Mouse (Mus musculus): Measurements from ENCODE around the gene Pkd1. TPM values are rescaled to one million over a fixed set of nuclear protein-coding genes. Genes with fewer than 3 reads are reported as not detected.
A peak's percentile ranks its signal among the peaks of the same experiment; 100 is the strongest.

Pkd1 gene
- polyA plus RNA-seq, 1 experiment = 25.5 TPM

GRCm38 (mm10) chr17:24531064-24531463 is 18.6 kb upstream of the Pkd1 start:
- WGBS = 68% methylated on average over 3 of the region's 3 CpGs

DNA sequence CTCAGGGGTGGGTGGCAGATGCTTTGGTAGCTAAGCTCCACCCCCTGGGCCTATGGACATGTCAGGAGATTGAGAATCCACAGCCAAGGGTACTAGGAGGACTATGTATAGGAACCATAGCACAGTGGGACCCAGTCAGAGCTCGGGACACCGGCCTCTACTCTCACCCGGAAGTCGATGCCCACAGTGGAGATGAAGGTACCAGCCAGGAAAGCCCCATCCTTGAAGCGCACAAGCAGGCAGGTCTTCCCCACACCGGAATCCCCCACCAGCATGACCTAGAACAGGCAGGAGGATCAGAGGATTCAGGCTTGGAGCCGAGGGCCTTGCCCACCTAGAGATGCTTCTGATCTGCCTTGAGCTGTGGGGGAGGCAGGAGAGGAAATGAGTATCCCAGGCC is 17.6 kb upstream of the Pkd1 start:
- WGBS = 79% methylated on average over 7 of the region's 7 CpGs

More at GRCm38 (mm10) chr17:24531064-24531463, 18.6 kb upstream of the Pkd1 start:
- DNase-seq (ENCODE audit: low read depth, low spot score) = no peak

DNA sequence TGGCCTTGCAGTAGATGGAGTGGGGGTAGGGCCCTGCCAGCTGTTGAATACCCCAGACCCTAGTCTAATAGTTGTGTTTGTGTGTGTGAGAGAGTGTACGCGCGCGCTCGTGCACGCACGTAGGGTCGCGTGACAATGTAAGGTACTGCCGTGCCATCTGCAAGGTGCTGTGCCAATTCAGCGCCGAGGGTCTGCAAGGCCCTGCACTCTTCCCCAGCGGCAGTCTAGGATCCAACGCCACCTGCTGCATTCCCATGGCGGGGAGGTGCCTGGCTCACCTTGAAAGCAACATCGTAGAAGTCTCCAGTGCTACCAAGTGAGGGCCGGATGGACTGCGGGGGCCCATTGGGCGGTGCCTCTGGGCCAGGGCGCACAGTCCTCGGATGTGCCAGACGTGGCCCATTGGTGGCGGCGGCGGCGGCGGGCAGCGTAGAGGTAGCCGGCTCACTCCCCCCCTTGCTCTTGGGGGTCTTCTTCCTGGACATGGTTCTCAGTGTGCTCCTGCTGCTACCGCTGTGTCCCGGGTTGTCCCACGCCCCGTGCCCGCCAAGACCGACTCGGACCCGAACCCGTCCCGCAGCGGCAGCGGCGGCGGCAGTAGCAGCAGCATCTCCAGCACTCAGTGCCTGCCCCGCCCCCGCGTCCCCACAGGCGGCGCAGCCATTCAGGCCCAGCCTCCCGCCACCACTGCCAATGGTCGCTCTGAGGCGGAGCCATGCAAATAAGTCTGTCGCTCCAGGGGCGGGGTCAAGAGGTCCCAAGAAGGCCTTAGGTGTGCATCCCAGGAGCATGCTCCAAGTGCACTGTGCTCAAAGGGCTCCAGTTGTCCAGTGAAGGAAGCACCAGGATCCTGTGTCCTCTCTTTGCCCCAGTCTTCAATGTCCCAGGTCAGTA is 16.3 kb upstream of the Pkd1 start:
- 14% methylated on average over 53 of the region's 53 CpGs for WGBS
- no peak for DNase-seq (ENCODE audit: low read depth, low spot score)

More for the DNA sequence above, 17.6 kb upstream of the Pkd1 start:
- no peak for DNase-seq (ENCODE audit: low read depth, low spot score)

DNA sequence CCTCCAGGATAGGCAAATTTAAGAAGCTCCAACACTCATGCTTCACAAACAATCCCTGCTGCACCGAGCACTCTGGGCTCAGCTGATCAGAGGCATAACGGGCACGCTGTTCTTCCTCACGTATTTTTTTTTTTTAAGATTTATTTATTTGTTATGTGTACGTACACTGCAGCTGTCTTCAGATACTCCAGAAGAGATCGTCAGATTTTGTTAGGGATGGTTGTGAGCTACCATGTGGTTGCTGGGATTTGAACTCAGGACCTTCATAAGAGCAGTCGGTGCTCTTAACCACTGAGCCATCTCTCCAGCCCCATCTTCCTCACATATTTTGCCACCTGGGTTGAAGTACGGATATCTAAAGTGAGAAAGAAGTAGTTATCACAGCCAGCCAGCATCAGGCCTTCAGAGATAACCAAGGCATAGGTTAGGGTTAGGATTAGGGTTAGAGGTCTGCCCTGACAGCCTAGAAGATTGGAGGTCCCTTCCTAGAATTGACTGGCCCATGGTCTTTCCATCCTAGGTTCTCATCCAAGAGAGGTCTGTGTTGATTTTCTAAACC is 15.4 kb upstream of the Pkd1 start, which contains the start of gene Rab26:
Gene Rab26 (minus strand): TSS at position 51 of the 559 bp plus-strand sequence.
- DNase-seq (ENCODE audit: low read depth, low spot score) = no peak
- 90% methylated on average over 8 of the region's 8 CpGs for WGBS

- WGBS = 74% methylated on average over 5 of the region's 5 CpGs
- DNase-seq (ENCODE audit: low read depth, low spot score) = no peak
Measured at GRCm38 (mm10) chr17:24535300-24535699, 14.3 kb upstream of the Pkd1 start.

DNA sequence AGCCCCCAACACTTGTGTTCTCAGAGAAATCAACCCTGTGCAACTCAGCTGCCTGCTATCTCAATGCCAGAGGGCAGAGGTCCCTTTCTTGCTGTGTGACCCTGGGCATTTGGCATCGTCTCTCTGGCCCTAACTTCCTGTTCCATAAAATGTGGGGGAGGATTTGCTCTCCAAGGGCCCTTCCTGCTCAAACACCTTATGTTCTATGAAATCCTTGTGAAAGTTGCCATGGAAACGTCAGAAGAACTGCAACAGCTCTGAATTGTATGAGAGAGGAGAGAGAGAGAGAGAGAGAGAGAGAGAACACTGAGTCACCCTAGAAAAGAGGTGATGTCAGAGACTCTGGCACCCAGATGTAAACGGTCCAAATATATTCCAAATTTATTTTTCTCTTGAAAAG is 12.1 kb upstream of the Pkd1 start:
- DNase-seq (ENCODE audit: low read depth, low spot score) = no peak
- 14% methylated on average over 3 of the region's 3 CpGs for WGBS

GRCm38 (mm10) chr17:24538950-24539349 is 10.7 kb upstream of the Pkd1 start:
- WGBS = 58% methylated on average over 8 of the region's 8 CpGs

GRCm38 (mm10) chr17:24540375-24540774 is 9.3 kb upstream of the Pkd1 start:
- no peak for DNase-seq (ENCODE audit: low read depth, low spot score)
- WGBS = 3% methylated on average over 3 of the region's 3 CpGs

More at GRCm38 (mm10) chr17:24538950-24539349, 10.7 kb upstream of the Pkd1 start:
- no peak for DNase-seq (ENCODE audit: low read depth, low spot score)

GRCm38 (mm10) chr17:24544613-24545012 is 5.0 kb upstream of the Pkd1 start:
- DNase-seq (ENCODE audit: low read depth, low spot score) = no peak
- 39% methylated on average over 12 of the region's 12 CpGs for WGBS

DNA sequence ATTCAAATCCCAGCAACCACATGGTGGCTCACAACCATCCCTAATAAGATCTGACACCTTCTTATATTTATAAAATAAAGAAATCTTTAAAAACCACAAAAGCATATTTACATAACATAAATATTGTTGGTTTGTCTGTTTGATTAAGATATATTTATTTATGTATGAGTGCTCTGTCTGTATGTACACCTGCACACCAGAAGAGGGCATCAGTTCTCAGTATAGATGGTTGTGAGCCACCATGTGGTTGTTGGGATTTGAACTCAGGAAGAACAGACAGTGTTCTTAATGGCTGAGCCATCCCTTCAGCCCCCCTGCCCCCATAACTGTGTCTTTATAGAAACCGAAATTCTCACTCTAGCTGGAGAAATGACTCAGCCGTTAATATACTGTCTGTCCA is 4.4 kb upstream of the Pkd1 start:
- WGBS = 95% methylated on average over 2 of the region's 2 CpGs
- DNase-seq (ENCODE audit: low read depth, low spot score) = no peak

DNA sequence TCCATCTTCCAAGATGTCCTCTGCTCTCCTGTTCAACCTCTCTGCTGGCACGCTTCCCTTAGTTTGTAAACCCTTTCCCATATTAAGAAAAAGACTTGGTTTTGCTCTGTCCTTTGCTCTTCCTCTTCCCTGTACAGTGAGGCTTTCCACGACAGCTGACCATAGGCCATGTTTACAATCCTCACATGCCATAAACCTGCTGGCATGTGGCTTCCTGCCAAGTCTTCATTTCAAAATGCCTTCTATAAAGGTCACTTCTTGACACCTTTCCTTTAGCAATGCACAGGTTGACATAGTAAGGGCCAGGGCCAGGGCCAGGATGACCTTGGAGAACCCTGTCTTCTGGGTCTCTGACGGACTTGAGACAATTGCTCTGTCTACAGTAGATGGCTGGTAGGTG is 3.4 kb upstream of the Pkd1 start:
- peak; percentile 90 for DNase-seq (ENCODE audit: low read depth, low spot score)
- WGBS = 29% methylated on average over 3 of the region's 3 CpGs

DNA sequence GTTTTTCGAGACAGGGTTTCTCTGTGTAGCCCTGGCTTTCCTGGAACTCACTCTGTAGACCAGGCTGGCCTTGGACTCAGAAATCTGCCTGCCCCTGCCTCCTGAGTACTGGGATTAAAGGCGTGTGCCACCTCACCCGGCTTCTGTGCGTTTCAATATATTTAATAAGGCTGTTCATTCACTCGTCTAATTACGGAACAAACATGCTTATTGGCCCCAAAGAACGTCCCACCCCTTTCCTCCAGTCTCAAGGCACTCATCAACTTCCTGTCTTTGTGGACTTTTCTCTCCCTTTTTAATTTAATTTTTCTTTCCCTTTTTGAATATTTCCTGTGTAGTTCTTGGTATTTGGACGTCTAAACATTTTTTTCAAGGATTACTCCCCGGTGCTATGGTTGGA is 1.2 kb upstream of the Pkd1 start:
- DNase-seq (ENCODE audit: low read depth, low spot score) = no peak
- 13% methylated on average over 9 of the region's 9 CpGs for WGBS

- peak; percentile 79 for DNase-seq (ENCODE audit: low read depth, low spot score)
- 1% methylated on average over 23 of the region's 23 CpGs for WGBS
Measured at GRCm38 (mm10) chr17:24548921-24549617, 565 bp upstream of the Pkd1 start.

DNA sequence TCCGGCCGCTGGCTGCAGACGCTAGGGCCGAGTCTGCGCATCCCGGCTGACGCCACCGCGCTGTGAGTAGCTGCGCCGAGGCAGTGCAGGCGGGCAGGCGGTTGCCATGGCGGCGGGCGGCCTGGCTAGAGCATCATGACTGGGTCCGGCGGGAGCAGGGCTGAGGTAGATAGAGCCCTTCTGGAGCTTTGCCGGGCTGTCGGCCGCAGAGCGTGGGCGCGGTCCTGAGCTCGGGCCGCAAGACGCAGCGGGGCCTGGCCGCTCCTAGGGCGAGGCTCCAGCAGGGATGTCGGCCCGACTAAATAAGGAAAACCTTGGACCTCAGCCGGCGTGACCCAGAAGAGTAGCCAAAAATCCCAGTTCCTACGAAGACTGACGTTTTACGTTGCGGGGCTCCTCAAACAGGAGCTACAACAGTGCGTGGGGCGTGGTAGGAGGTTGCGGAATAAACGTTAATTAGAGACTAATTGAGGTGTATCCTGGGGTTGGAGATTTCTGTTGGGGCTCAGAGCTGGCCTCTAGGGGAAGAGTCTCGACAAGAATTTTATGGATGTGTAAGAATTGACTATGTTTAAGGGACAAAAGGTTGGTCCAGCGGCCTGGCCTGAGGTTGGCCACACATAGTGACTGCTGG is 899 bp downstream of the Pkd1 start:
- no peak for DNase-seq (ENCODE audit: low read depth, low spot score)
- WGBS = under 1% methylated on average over 44 of the region's 44 CpGs

DNA sequence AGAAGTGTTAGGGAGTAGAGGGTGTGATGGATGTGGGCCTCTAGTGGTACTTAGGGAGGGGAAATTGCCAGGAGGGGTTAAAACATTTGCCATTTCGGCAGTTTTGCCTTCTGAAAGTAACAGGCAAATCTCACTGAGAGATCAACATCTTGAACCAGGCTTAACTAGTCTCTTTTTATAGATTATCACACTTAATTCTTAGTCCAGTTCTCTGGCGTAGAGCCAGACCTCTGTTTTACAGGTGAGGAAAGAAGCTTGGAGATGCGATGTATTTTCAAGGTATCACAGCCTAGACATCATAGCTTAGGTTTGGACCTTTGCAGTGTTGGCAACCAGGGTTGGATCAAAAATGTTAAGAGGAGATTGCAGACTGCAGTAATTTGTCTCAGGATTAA is 1.4 kb downstream of the Pkd1 start:
- WGBS = 52% methylated on average over 3 of the region's 3 CpGs
- no peak for DNase-seq (ENCODE audit: low read depth, low spot score)

DNA sequence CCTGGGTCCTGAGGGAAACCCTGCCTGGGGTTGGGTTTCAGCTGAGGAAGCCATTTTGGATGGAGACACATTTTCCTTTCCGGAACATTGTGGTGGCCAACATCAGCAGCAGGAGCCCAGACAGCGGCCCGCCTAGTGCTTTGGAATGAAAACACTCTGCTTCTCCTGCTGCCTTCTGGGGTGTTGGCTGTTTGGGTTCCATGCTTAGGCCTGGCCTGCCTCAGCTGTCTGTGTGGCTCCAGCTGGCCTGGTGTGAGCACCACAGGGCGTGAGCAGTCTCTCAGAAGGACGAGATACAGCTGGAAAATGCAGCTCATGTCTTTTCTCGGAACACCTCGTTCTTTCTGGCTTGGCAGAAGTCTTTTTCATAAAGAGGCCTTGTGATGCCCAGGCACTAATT is 7.5 kb downstream of the Pkd1 start:
- WGBS = 62% methylated on average over 7 of the region's 7 CpGs
- no peak for DNase-seq (ENCODE audit: low read depth, low spot score)

GRCm38 (mm10) chr17:24558600-24559099 is 9.0 kb downstream of the Pkd1 start:
- WGBS = 71% methylated on average over 4 of the region's 4 CpGs
- DNase-seq (ENCODE audit: low read depth, low spot score) = no peak

GRCm38 (mm10) chr17:24559146-24559545 is 9.5 kb downstream of the Pkd1 start:
- WGBS = 76% methylated on average over 3 of the region's 3 CpGs
- no peak for DNase-seq (ENCODE audit: low read depth, low spot score)

GRCm38 (mm10) chr17:24560301-24561028 is 10.8 kb downstream of the Pkd1 start:
- WGBS = 68% methylated on average over 5 of the region's 5 CpGs
- no peak for DNase-seq (ENCODE audit: low read depth, low spot score)

Data from large intestine, adult 2 months (tissue).